Mouse (Mus musculus): ENCODE results near the gene Sly. TPM values are rescaled to one million over a fixed set of nuclear protein-coding genes. Genes with fewer than 3 reads are reported as not detected.

Gene Sly
- not detected in 2 replicates for polyA plus RNA-seq (2015; fragmentation: Nextera tagmentation; extraction: Ambion mirVana)

DNA sequence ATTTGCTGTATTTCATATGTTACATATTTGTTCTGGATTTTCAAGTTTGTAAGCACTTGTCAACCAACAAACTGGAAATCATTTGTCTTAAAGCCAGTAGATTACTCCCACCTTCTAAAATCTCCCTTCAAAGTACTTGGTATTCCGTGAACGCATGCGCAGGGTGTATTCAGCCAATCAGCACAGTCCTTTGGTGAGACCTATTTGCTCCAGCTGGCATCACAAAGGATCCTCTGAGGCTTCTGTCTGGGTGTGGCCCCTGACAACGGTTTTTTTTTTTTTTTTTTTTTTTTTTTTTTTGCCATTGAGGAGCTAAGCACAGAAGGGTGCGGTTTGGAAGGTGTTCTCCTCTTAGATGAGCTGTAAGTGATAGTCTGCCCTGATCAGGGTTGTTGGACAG lies at the start of gene Sly:
Sly (plus strand) TSS at position 301 of the 400 bp plus-strand sequence.

Measured in neural tube, postnatal 0 days (tissue).